Mouse (Mus musculus): ENCODE data around the gene Il10ra. TPM values are rescaled to one million over a fixed set of nuclear protein-coding genes. Genes with fewer than 3 reads are reported as not detected.
A peak's percentile ranks its signal among the peaks of the same experiment; 100 is the strongest.

Il10ra gene
- under 1 TPM; 0.56 to 0.74 TPM for total RNA-seq (2021)
- long read RNA-seq, experiment 1, result 0 reads
- long read RNA-seq, experiment 2, result 0 reads

GRCm38 (mm10) chr9:45268597-45269325, at the start of gene Il10ra:
Gene Il10ra (minus strand): TSS chr9:45269149.
- peak; percentile 31 for DNase-seq

- DNase-seq, result peak; percentile 32
Observed at GRCm38 (mm10) chr9:45317635-45318034, 48.7 kb upstream of the Il10ra start.

GRCm38 (mm10) chr9:45313913-45314312, 45.0 kb upstream of the Il10ra start:
- no peak for DNase-seq

- DNase-seq, result no peak
Observed at GRCm38 (mm10) chr9:45311858-45312257, 42.9 kb upstream of the Il10ra start.

- DNase-seq, result no peak
Observed at GRCm38 (mm10) chr9:45308521-45308920, 39.6 kb upstream of the Il10ra start.

GRCm38 (mm10) chr9:45306746-45307410, 37.9 kb upstream of the Il10ra start:
- DNase-seq, result no peak

- no peak for DNase-seq
Observed at GRCm38 (mm10) chr9:45301771-45302170, 32.8 kb upstream of the Il10ra start.

- DNase-seq, result peak; percentile 83
Observed at GRCm38 (mm10) chr9:45300422-45301104, 31.6 kb upstream of the Il10ra start.

- DNase-seq, result no peak
Observed at GRCm38 (mm10) chr9:45299231-45300006, 30.5 kb upstream of the Il10ra start.

- no peak for DNase-seq
Observed at GRCm38 (mm10) chr9:45294210-45295011, 25.5 kb upstream of the Il10ra start.

- no peak for DNase-seq
Observed at GRCm38 (mm10) chr9:45291481-45292168, 22.7 kb upstream of the Il10ra start.

- no peak for DNase-seq
Observed at GRCm38 (mm10) chr9:45282466-45282865, 13.5 kb upstream of the Il10ra start.

GRCm38 (mm10) chr9:45280891-45281290, 11.9 kb upstream of the Il10ra start:
- DNase-seq, result no peak

GRCm38 (mm10) chr9:45280059-45280458, 11.1 kb upstream of the Il10ra start:
- no peak for DNase-seq

GRCm38 (mm10) chr9:45274635-45275034, 5.7 kb upstream of the Il10ra start:
- DNase-seq, result no peak

- DNase-seq, result no peak
Observed at GRCm38 (mm10) chr9:45274218-45274617, 5.3 kb upstream of the Il10ra start.

- DNase-seq, result no peak
Observed at GRCm38 (mm10) chr9:45272213-45272612, 3.3 kb upstream of the Il10ra start.

GRCm38 (mm10) chr9:45268079-45268478, 870 bp downstream of the Il10ra start:
- DNase-seq, result no peak

- DNase-seq, result no peak
Observed at GRCm38 (mm10) chr9:45267099-45267498, 1.9 kb downstream of the Il10ra start.

GRCm38 (mm10) chr9:45261872-45262271, 7.1 kb downstream of the Il10ra start:
- DNase-seq, result no peak

- peak; percentile 30 for DNase-seq
Observed at GRCm38 (mm10) chr9:45261466-45261865, 7.5 kb downstream of the Il10ra start.

All from gastrocnemius, postnatal 25 days (tissue).